Mouse (Mus musculus): ENCODE data around the gene Carns1.

GRCm38 (mm10) chr19:4214071-4214770 is 38.9 kb upstream of the Carns1 start, which contains the start of the genes Clcf1 and AC109138.7:
- TF ChIP-seq UBTF (IDR thresholded peaks at IDR 0.05; ENCODE audit: borderline replicate concordance, insufficient read depth, low read depth, low read length) (0 out of 2 replicates have a peak, but pooled peaks have one; percentile 58), POLR2A (IDR thresholded peaks at IDR 0.05; ENCODE audit: control insufficient read depth in 1 of 2, insufficient read depth in 1 of 2, low read depth in 1 of 2, low read length in 2 of 2, poor library complexity in 1 of 2) (peak in 1 of 2 experiments; percentile 39; a peak in 2 of 4 replicates), SIN3A (IDR thresholded peaks at IDR 0.05; ENCODE audit: low read length) (no peak), CTCF (IDR thresholded peaks at IDR 0.05 in 2 of 3, conservative IDR thresholded peaks at IDR 0.05 in 1 of 3; ENCODE audit: control insufficient read depth in 1 of 3, insufficient read depth in 1 of 3, low read depth in 2 of 3, low read length in 3 of 3, poor library complexity in 1 of 3, severe bottlenecking in 1 of 3) (no peak), USF1 (IDR thresholded peaks at IDR 0.05; ENCODE audit: low read depth, low read length) (no peak), USF2 (IDR thresholded peaks at IDR 0.05; ENCODE audit: borderline replicate concordance in 1 of 2, insufficient read depth in 1 of 2, low read depth in 1 of 2, low read length in 2 of 2) (no peak), MYB (IDR thresholded peaks at IDR 0.05; ENCODE audit: low read depth, low read length) (no peak), EP300 (IDR thresholded peaks at IDR 0.05; ENCODE audit: low read depth in 1 of 2, low read length in 2 of 2) (no peak), ELF1 (IDR thresholded peaks at IDR 0.05; ENCODE audit: low read depth, low read length) (no peak), RAD21 (IDR thresholded peaks at IDR 0.05; ENCODE audit: low read depth, low read length) (no peak), NELFE (IDR thresholded peaks at IDR 0.05; ENCODE audit: low read depth, low read length) (no peak), MAX (IDR thresholded peaks at IDR 0.05; ENCODE audit: low read length) (no peak), JUND (IDR thresholded peaks at IDR 0.05; ENCODE audit: low read depth, low read length) (no peak), POLR2AphosphoS5 (IDR thresholded peaks at IDR 0.05; ENCODE audit: borderline replicate concordance, low read depth, low read length) (no peak)

Data from MEL (cell line).